Mouse (Mus musculus): ENCODE data around the gene Grin2d. TPM values are rescaled to one million over a fixed set of nuclear protein-coding genes. Genes with fewer than 3 reads are reported as not detected.

Grin2d gene
- polyA plus RNA-seq, 1 experiment, result 10.4 TPM

- H3K4me3 ChIP-seq (ENCODE audit: low read depth, low read length), result no peak overlapping the region
- H3K27ac ChIP-seq (ENCODE audit: insufficient read depth, low read depth, low read length), result no peak overlapping the region
- no peak for TF ChIP-seq CTCF (IDR thresholded peaks at IDR 0.05; ENCODE audit: extremely low read depth, insufficient read length, insufficient replicate concordance, low read depth, low read length)
- no peak for TF ChIP-seq POLR2A (IDR thresholded peaks at IDR 0.05; ENCODE audit: low read depth, low read length)
- peaks cover 10% of the 10 kb centered on the region for H3K4me1 ChIP-seq (ENCODE audit: control insufficient read depth, insufficient read depth, insufficient read length, low read length)
- H3K27me3 ChIP-seq (ENCODE audit: control insufficient read depth, insufficient read depth, low read length), result peaks cover 18% of the 10 kb centered on the region
- WGBS, result 60% methylated on average over 4 of the region's 4 CpGs
- H3K36me3 ChIP-seq (ENCODE audit: control insufficient read depth, insufficient read depth, low read length), result no peaks in the 10 kb centered on the region
Measured at GRCm38 (mm10) chr7:45782271-45782670, 95.9 kb downstream of the Grin2d start.

Other genes starting within 250 kb of the Grin2d start
- 0.63 and 0.84 TPM in 2 replicates for gene Mamstr, start 238.4 kb downstream of the Grin2d start, polyA plus RNA-seq (2012; rRNA removed)
- 1.2 and 18.4 TPM in 2 replicates for gene Fut2, start 212.0 kb downstream of the Grin2d start, polyA plus RNA-seq (2012; rRNA removed)
- gene Ntn5, start 194.4 kb downstream of the Grin2d start, polyA plus RNA-seq (2012; rRNA removed), result 0.39 and 0.47 TPM in 2 replicates
- gene Sec1, start 184.0 kb downstream of the Grin2d start, polyA plus RNA-seq (2012; rRNA removed), result 0.14 and 0.22 TPM in 2 replicates
- gene Car11, start 178.5 kb downstream of the Grin2d start, polyA plus RNA-seq (2012; rRNA removed), result 2.1 and 2.3 TPM in 2 replicates
- gene Dbp, start 173.3 kb downstream of the Grin2d start, polyA plus RNA-seq (2012; rRNA removed), result 8.9 and 13.1 TPM in 2 replicates
- 820 and 1,370 TPM in 2 replicates for gene Rpl18, start 162.9 kb downstream of the Grin2d start, polyA plus RNA-seq (2012; rRNA removed)
- 87.3 and 164 TPM in 2 replicates for gene Sphk2, start 160.4 kb downstream of the Grin2d start, polyA plus RNA-seq (2012; rRNA removed)
- gene Fam83e, start 157.2 kb downstream of the Grin2d start, polyA plus RNA-seq (2012; rRNA removed), result 64.5 and 102 TPM in 2 replicates
- 0.20 and 0.38 TPM in 2 replicates for gene Spaca4, start 152.6 kb downstream of the Grin2d start, polyA plus RNA-seq (2012; rRNA removed)
- gene Lmtk3, start 94.6 kb downstream of the Grin2d start, polyA plus RNA-seq (2012; rRNA removed), result 1.9 and 2.1 TPM in 2 replicates
- gene Sult2b1, start 93.7 kb downstream of the Grin2d start, polyA plus RNA-seq (2012; rRNA removed), result 139 and 454 TPM in 2 replicates
- 19.2 and 51.4 TPM in 2 replicates for gene Cyth2, start 63.8 kb downstream of the Grin2d start, polyA plus RNA-seq (2012; rRNA removed)
- gene Kcnj14, start 53.6 kb downstream of the Grin2d start, polyA plus RNA-seq (2012; rRNA removed), result 0.08 and 0.28 TPM in 2 replicates
- gene Grwd1, start 47.4 kb downstream of the Grin2d start, polyA plus RNA-seq (2012; rRNA removed), result 8.5 and 10.1 TPM in 2 replicates
- gene Kdelr1, start 5.6 kb downstream of the Grin2d start, polyA plus RNA-seq (2012; rRNA removed), result 178 and 333 TPM in 2 replicates
- gene Syngr4, start 18.3 kb upstream of the Grin2d start, polyA plus RNA-seq (2012; rRNA removed), result 0.41 TPM in 1 of 2 replicates, not detected in the other
- gene Tmem143, start 18.6 kb upstream of the Grin2d start, polyA plus RNA-seq (2012; rRNA removed), result 30.9 and 46.4 TPM in 2 replicates
- 49.1 and 49.5 TPM in 2 replicates for gene Emp3, start 43.0 kb upstream of the Grin2d start, polyA plus RNA-seq (2012; rRNA removed)
- gene Ccdc114, start 45.7 kb upstream of the Grin2d start, polyA plus RNA-seq (2012; rRNA removed), result 8.0 and 8.9 TPM in 2 replicates
- 7.4 and 25.5 TPM in 2 replicates for gene Abcc6, start 151.9 kb upstream of the Grin2d start, polyA plus RNA-seq (2012; rRNA removed)
- 25.1 and 53.1 TPM in 2 replicates for gene Nomo1, start 155.3 kb upstream of the Grin2d start, polyA plus RNA-seq (2012; rRNA removed)
- gene Kcnj11, start 222.4 kb upstream of the Grin2d start, polyA plus RNA-seq (2012; rRNA removed), result 0.67 and 0.96 TPM in 2 replicates